Mouse (Mus musculus): ENCODE results near the gene Bmper.

DNA sequence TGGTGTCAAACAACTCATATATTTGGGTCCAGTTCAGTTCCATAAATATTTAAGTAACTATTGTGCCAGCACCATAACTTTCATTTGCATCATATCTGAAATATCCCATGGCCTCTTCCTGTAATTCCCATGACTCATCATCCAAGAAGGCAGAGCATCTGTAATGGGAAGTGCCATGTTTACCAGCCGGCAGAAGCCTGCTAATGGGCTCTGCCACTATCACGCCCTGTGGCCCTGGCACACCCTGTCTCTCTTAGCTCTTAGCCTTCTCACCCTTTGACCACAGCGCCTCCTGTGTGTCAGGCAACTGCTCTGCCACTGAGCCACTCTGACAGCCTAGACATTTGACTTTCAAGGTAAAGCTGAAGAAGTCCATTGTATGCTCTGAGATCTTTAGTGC is 3.1 kb upstream of the Bmper start:
- TF ChIP-seq EP300 (IDR thresholded peaks at IDR 0.05): peak; percentile 43; the same call in 1 of the 2 replicates
- TF ChIP-seq CTCF (IDR thresholded peaks at IDR 0.05): peak; percentile 63

Data from lung, postnatal 0 days (tissue).